Mouse (Mus musculus): Measurements from ENCODE around the gene S100a1. TPM values are rescaled to one million over a fixed set of nuclear protein-coding genes. Genes with fewer than 3 reads are reported as not detected.

Gene S100a1
- polyA plus RNA-seq, 1 experiment from 2014 or later, result 19.8 TPM

DNA sequence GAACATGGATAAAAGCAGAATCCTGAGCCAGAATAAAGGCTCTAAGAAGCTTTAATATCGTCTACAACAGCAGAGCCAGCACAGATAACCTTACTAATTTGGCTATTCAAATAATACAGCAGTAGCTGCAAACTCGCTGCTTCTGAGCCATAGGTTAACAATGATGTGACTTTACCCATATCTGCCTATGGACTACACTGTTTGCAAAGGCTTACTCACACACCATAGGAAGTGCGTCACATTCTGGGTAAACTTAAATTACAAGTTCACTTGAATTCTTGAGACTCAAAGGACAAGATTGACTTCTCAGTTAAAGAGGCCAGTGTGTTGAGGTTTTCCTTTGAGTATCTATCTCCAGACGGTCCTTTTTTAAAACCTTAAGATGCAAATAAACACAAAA lies 10.7 kb downstream of the S100a1 start:
- DNase-seq (ENCODE audit: low spot score) (no peak), ATAC-seq (ENCODE audit: low FRiP score) (no peak)
- Histone ChIP-seq H3K36me3 (replicated peaks; ENCODE audit: control insufficient read depth, insufficient read depth) (peaks cover 91% of the 10 kb centered on the region), H3K4me2 (replicated peaks) (no peak overlapping the region), H3K4me1 (replicated peaks; ENCODE audit: control insufficient read depth, insufficient read depth, low read length) (peaks cover 21% of the 10 kb centered on the region), H3K27ac (no peak overlapping the region), H3K9ac (no peak overlapping the region), H3K9me3 (ENCODE audit: control insufficient read depth, low read length) (no peaks in the 10 kb centered on the region), H3K4me3 (replicated peaks; ENCODE audit: low read length) (no peak overlapping the region), H3K27me3 (ENCODE audit: control insufficient read depth, insufficient read depth, low read length) (no peaks in the 10 kb centered on the region)
- WGBS, result 86% methylated on average over 4 of the region's 4 CpGs

DNA sequence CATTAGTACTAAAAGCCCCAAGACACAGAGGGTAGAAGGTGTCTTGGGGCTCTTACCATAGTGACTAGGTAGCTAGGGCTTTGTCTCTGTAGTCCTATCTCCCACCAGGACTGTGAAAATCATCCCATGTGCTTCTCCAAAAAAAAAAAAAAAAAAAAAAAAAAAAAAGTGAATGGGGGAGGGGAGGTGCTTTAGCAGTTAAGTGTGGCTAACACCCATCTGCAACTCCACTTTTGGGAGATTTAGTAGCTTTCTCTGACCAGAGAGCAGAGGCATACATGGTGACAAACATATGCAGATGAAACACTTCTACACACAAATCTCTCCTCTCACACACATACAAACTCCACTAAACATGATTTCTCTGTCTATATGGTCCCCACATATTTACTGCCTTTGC lies 16.6 kb downstream of the S100a1 start:
- ATAC-seq (ENCODE audit: low FRiP score) (no peak), DNase-seq (ENCODE audit: low spot score) (peak; percentile 21)
- no peak overlapping the region for H3K27ac ChIP-seq
- no peaks in the 10 kb centered on the region for H3K4me1 ChIP-seq (replicated peaks; ENCODE audit: control insufficient read depth, insufficient read depth, low read length)
- H3K4me3 ChIP-seq (replicated peaks; ENCODE audit: low read length), result no peak overlapping the region
- H3K9ac ChIP-seq, result no peak overlapping the region
- no peaks in the 10 kb centered on the region for H3K9me3 ChIP-seq (ENCODE audit: control insufficient read depth, low read length)
- H3K36me3 ChIP-seq (replicated peaks; ENCODE audit: control insufficient read depth, insufficient read depth), result peaks cover 70% of the 10 kb centered on the region
- H3K4me2 ChIP-seq (replicated peaks), result no peak overlapping the region
- no peaks in the 10 kb centered on the region for H3K27me3 ChIP-seq (ENCODE audit: control insufficient read depth, insufficient read depth, low read length)

DNA sequence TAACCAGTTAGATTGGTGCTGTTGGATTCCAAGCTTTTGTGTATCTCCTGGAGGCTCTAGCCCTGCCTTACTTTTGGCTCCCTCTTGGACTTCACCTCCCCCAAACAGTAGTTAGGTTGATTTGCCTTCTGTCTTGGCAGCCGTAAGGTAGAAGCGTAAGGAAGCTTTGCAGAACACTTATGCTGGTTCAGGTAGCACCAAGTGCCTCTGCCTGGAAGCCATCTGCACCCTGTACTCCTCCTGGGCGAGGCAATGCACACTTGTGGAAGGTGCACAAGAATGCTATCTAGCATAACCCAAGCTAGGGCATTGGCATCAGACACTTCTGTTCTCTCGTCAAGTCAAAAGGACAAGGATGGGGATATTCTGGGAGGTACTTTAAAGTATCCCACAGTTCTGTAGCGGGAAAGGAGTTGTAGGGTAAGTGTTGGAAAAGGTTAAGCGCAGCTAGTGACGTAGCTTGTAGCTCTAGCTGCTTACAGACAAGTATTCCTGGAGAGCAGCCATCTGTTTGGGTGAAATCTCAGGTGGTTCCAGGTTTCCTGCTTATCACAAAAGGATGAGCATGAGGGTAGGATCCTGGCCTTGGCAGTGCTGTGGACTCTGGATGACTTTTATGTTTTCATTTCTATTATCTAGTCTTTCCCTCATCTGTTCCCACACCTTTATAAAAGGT lies 18.2 kb downstream of the S100a1 start:
- Histone ChIP-seq H3K9me3 (ENCODE audit: control insufficient read depth, low read length) (no peaks in the 10 kb centered on the region), H3K36me3 (replicated peaks; ENCODE audit: control insufficient read depth, insufficient read depth) (peaks cover 54% of the 10 kb centered on the region), H3K4me3 (replicated peaks; ENCODE audit: low read length) (no peak overlapping the region), H3K9ac (no peak overlapping the region), H3K27me3 (ENCODE audit: control insufficient read depth, insufficient read depth, low read length) (no peaks in the 10 kb centered on the region), H3K4me2 (replicated peaks) (no peak overlapping the region), H3K4me1 (replicated peaks; ENCODE audit: control insufficient read depth, insufficient read depth, low read length) (no peaks in the 10 kb centered on the region), H3K27ac (no peak overlapping the region)
- 93% methylated on average over 7 of the region's 7 CpGs for WGBS
- ATAC-seq (ENCODE audit: low FRiP score), result no peak
- DNase-seq (ENCODE audit: low spot score), result no peak

DNA sequence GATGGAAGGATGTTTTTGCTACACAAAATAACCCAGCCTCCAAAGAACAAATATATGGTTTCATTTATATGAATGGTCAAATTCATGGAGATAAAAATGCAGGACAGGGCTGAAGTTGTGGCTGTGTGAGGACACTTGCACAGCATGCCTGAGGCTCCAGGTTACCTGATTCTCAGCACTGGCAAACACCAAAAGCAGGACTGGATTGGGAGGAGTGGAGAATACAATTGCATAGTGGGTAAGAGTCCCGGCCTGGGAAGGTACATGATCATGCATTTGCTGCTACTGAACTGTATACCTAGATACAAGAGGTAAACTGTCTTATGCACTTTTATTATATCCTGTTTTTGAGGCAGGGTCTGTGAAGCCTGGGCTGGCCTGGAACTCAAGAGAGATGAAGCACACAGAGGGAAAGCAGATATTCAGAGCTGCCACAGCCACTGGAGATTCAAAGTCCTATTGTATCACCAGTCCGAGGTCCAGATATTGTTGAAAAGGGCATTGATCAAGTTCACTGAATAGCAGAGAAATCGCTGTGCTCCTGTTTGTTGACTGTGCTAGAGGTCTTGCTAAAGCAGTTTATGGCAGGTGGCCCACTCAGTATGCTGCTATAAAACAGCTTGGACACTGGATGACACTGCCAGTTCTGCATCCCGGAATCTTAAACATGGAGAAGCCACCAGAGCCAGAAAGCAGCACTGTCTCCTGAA lies 20.2 kb downstream of the S100a1 start:
- no peaks in the 10 kb centered on the region for H3K27me3 ChIP-seq (ENCODE audit: control insufficient read depth, insufficient read depth, low read length)
- H3K4me1 ChIP-seq (replicated peaks; ENCODE audit: control insufficient read depth, insufficient read depth, low read length), result peaks cover 8% of the 10 kb centered on the region
- H3K4me3 ChIP-seq (replicated peaks; ENCODE audit: low read length), result no peak overlapping the region
- no peak overlapping the region for H3K4me2 ChIP-seq (replicated peaks)
- ATAC-seq (ENCODE audit: low FRiP score) (no peak), DNase-seq (ENCODE audit: low spot score) (no peak)
- peaks cover 44% of the 10 kb centered on the region for H3K36me3 ChIP-seq (replicated peaks; ENCODE audit: control insufficient read depth, insufficient read depth)
- H3K27ac ChIP-seq, result no peak overlapping the region
- 67% methylated on average over 4 of the region's 4 CpGs for WGBS
- H3K9ac ChIP-seq, result no peak overlapping the region
- H3K9me3 ChIP-seq (ENCODE audit: control insufficient read depth, low read length), result no peaks in the 10 kb centered on the region

DNA sequence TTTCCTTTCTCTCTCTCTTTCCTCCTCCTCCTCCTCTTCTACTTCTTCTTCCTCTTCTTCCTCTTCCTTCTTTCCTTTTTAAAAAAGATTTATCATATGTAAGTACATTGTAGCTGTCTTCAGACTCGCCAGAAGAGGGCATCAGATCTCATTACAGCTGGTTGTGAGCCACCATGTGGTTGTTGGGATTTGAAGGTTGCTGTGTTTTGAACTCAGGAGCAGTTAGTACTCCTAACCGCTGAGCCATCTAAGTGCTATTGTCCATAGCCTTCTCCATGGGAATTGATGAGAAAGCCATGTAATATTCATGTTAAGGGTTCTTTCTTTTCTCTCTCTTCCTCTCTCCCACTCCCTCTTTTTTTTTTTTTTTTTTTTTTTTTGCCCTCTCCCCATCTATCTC lies 22.8 kb downstream of the S100a1 start:
- WGBS, result 33% methylated on average over 2 of the region's 2 CpGs
- no peak overlapping the region for H3K27ac ChIP-seq
- no peak overlapping the region for H3K9ac ChIP-seq
- no peak overlapping the region for H3K4me3 ChIP-seq (replicated peaks; ENCODE audit: low read length)
- DNase-seq (ENCODE audit: low spot score), result no peak
- H3K36me3 ChIP-seq (replicated peaks; ENCODE audit: control insufficient read depth, insufficient read depth), result peaks cover 44% of the 10 kb centered on the region
- H3K27me3 ChIP-seq (ENCODE audit: control insufficient read depth, insufficient read depth, low read length), result no peaks in the 10 kb centered on the region
- H3K4me1 ChIP-seq (replicated peaks; ENCODE audit: control insufficient read depth, insufficient read depth, low read length), result peaks cover 8% of the 10 kb centered on the region
- no peak for ATAC-seq (ENCODE audit: low FRiP score)
- no peak overlapping the region for H3K4me2 ChIP-seq (replicated peaks)
- no peaks in the 10 kb centered on the region for H3K9me3 ChIP-seq (ENCODE audit: control insufficient read depth, low read length)

DNA sequence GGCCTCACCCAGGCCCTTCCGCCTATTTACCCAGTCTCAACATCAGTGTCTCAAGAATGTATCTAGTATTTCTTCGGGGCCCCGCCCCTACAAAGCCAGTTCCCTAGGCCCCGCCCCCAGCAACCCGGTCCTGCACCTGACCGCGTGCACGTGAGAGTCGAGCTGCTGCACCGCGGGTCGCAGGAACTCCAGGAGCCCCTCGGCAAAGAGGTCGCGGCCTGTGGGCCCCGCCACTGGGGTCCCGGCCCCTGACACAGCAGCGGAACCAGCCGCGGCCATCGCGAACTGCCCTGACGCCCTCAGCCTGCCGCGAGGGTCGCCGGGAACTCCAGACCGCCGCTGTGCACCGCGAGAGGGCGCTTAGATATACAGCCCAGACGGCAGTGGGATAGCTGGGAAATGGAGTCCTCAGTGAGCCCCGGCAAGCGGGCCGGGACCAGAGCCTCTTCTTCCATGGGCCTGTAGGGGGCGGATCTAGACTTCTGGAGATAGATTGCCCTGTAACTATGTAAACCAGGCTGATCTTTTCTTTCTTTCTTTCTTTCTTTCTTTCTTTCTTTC lies 23.4 kb downstream of the S100a1 start, which contains the start of gene Snapin:
Gene Snapin (minus strand): TSS at position 338 of the 561 bp plus-strand sequence.
- WGBS, result under 1% methylated on average over 37 of the region's 37 CpGs
- no peaks in the 10 kb centered on the region for H3K27me3 ChIP-seq (ENCODE audit: control insufficient read depth, insufficient read depth, low read length)

DNA sequence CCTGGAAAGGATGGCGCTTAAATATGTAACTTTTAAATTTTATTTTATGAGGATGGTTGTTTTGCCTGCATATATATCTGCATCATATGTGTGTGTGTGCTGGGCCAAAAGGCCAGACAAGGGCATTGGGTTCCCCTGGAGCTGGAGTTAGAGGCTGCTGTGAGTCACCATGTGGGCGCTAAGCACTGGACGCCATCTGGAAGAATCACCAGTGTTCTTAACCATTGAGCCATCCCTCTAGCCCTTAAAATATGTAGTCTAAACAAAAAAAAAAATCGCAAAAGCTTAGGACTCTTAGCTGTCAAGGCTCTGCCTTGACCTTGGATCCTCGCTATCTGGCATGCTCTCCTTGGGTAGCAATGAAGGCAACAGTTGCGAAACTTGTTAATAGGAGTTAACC lies 25.6 kb downstream of the S100a1 start:
- no peak overlapping the region for H3K9ac ChIP-seq
- no peaks in the 10 kb centered on the region for H3K9me3 ChIP-seq (ENCODE audit: control insufficient read depth, low read length)
- no peaks in the 10 kb centered on the region for H3K27me3 ChIP-seq (ENCODE audit: control insufficient read depth, insufficient read depth, low read length)
- DNase-seq (ENCODE audit: low spot score) (no peak), ATAC-seq (ENCODE audit: low FRiP score) (no peak)
- 94% methylated on average over 6 of the region's 6 CpGs for WGBS
- peaks cover 8% of the 10 kb centered on the region for H3K4me1 ChIP-seq (replicated peaks; ENCODE audit: control insufficient read depth, insufficient read depth, low read length)
- no peak overlapping the region for H3K27ac ChIP-seq
- H3K36me3 ChIP-seq (replicated peaks; ENCODE audit: control insufficient read depth, insufficient read depth), result peaks cover 62% of the 10 kb centered on the region
- H3K4me2 ChIP-seq (replicated peaks), result no peak overlapping the region
- no peak overlapping the region for H3K4me3 ChIP-seq (replicated peaks; ENCODE audit: low read length)

More for the DNA sequence above, 23.4 kb downstream of the S100a1 start, which contains the start of gene Snapin:
- H3K27ac ChIP-seq, result peak within 1 kb of the TSS; percentile 38; the same call in 1 of the 2 replicates
- H3K36me3 ChIP-seq (replicated peaks; ENCODE audit: control insufficient read depth, insufficient read depth), result peaks cover 45% of the 10 kb centered on the region
- DNase-seq (ENCODE audit: low spot score) (peak; percentile 91), ATAC-seq (ENCODE audit: low FRiP score) (peak; percentile 98)
- H3K9me3 ChIP-seq (ENCODE audit: control insufficient read depth, low read length), result no peaks in the 10 kb centered on the region
- peaks cover 8% of the 10 kb centered on the region for H3K4me1 ChIP-seq (replicated peaks; ENCODE audit: control insufficient read depth, insufficient read depth, low read length)
- H3K4me3 ChIP-seq (replicated peaks; ENCODE audit: low read length), result peak within 1 kb of the TSS; percentile 67
- peak within 1 kb of the TSS; percentile 72 for H3K9ac ChIP-seq
- peak within 1 kb of the TSS; percentile 80 for H3K4me2 ChIP-seq (replicated peaks)

DNA sequence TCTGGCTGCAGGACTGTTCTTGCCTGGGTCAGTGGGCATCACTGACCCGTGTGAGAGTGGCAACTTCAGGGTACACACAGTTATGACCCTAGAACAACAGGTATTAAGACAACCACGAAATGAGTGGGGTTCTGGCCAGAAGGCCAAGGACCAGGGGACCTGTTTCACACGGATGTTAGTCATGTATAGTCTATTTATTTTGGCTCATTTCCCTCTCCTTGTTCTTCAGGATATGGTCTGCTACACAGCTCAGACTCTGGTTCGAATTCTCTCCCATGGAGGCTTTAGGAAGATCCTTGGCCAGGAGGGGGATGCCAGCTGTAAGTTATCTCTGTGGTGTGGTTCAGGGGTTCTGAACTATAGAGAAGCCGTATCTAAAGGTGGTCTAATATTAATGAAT lies 27.2 kb downstream of the S100a1 start:
- no peak overlapping the region for H3K9ac ChIP-seq
- H3K27ac ChIP-seq, result no peak overlapping the region
- H3K4me3 ChIP-seq (replicated peaks; ENCODE audit: low read length), result no peak overlapping the region
- H3K4me2 ChIP-seq (replicated peaks), result no peak overlapping the region
- no peaks in the 10 kb centered on the region for H3K27me3 ChIP-seq (ENCODE audit: control insufficient read depth, insufficient read depth, low read length)
- no peaks in the 10 kb centered on the region for H3K9me3 ChIP-seq (ENCODE audit: control insufficient read depth, low read length)
- DNase-seq (ENCODE audit: low spot score) (no peak), ATAC-seq (ENCODE audit: low FRiP score) (no peak)
- WGBS, result 82% methylated on average over 5 of the region's 5 CpGs
- peaks cover 78% of the 10 kb centered on the region for H3K36me3 ChIP-seq (replicated peaks; ENCODE audit: control insufficient read depth, insufficient read depth)
- peaks cover 8% of the 10 kb centered on the region for H3K4me1 ChIP-seq (replicated peaks; ENCODE audit: control insufficient read depth, insufficient read depth, low read length)

DNA sequence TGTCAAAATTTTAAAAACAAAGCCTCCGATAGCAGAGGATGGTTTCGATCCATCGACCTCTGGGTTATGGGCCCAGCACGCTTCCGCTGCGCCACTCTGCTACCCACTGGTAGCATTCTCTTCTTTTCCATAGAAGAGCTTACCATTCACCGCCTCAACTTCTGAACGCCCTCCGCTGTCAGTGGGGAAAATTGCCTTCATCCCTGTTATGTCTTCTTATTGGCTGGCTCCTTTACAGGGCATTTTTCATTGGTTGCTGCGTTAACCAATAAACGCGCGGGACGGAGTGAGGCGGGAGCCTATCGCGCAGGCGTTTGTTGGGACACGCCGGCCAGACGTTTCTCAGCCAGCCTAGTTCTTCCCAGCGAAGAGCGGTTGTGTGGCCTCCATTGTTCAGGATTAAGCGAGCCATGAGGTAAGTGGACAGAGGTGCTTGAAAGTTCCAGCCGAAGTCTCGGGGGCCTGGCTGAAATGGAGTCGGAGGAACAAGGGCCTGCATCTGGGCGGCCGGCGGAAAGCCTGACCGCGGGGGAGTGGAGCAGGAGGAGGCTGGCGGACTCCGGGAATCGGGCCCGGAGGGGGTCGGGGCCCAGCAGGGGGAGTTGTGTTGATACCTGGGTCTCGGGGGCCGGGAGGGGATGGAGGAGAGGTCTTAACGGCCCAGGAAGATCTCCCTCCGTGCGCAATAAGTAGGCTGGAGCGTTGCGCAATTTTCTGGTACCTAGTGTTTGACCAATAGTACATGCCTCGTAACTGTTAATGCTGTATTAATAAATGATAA lies 38.2 kb downstream of the S100a1 start, which contains the start of gene Ilf2:
Gene Ilf2 (plus strand): TSS at position 296 of the 781 bp plus-strand sequence.
- under 1% methylated on average over 45 of the region's 45 CpGs for WGBS
- Histone ChIP-seq H3K4me2 (replicated peaks) (peak within 1 kb of the TSS; percentile 78), H3K9ac (peak within 1 kb of the TSS; percentile 85), H3K4me1 (replicated peaks; ENCODE audit: control insufficient read depth, insufficient read depth, low read length) (peaks cover 12% of the 10 kb centered on the region), H3K4me3 (replicated peaks; ENCODE audit: low read length) (peak within 1 kb of the TSS; percentile 66), H3K27ac (peak within 1 kb of the TSS; percentile 90), H3K9me3 (ENCODE audit: control insufficient read depth, low read length) (no peaks in the 10 kb centered on the region), H3K36me3 (replicated peaks; ENCODE audit: control insufficient read depth, insufficient read depth) (peaks cover 38% of the 10 kb centered on the region), H3K27me3 (ENCODE audit: control insufficient read depth, insufficient read depth, low read length) (no peaks in the 10 kb centered on the region)
- DNase-seq (ENCODE audit: low spot score) (peak; percentile 100), ATAC-seq (ENCODE audit: low FRiP score) (peak; percentile 99)

Data from hindbrain, embryonic 14.5 days (tissue).